Mouse (Mus musculus) Patski (cell line): ENCODE results near the gene Tnfsf15. TPM values are rescaled to one million over a fixed set of nuclear protein-coding genes. Genes with fewer than 3 reads are reported as not detected.

Experiments
- ATAC-seq: fragments of 100-300 bp; one replicate; pipeline ENCODE4 v1.8.0; 2021
- CTCF ChIA-PET: fragments of 350-600 bp; sonication (Branson Sonifier 250); formaldehyde crosslinking; loops from one replicate; lab custom pipeline; 2022; ENCODE audit warnings: inconsistent platforms; lab: Charles Lee
- POLR2A ChIA-PET: fragments of 350-600 bp; sonication (Branson Sonifier 250); formaldehyde crosslinking; loops from one replicate; lab custom pipeline; 2022; ENCODE audit warnings: antibody characterized with exemption, inconsistent platforms; lab: Charles Lee
- DNase-seq: peaks from one replicate; pipeline ENCODE4 v3.0.0-alpha.2; 2011; ENCODE audit warnings: low read depth, low spot score
- H3K27me3 ChIP-seq: fragments of 371-371 bp; one replicate; pipeline ENCODE4 v1.5.1; 2021
- CTCF ChIP-seq: fragments of 100-300 bp; IDR thresholded peaks from one replicate; pipeline ENCODE4 v1.5.1; 2021
- in situ Hi-C: fragments of 300-500 bp; cut with MboI; formaldehyde crosslinking; loops from 3 replicates; pipeline ENCODE4 v1.11.1; 2018; ENCODE audit warnings: low pct_unique_long_range_greater_than_20kb, mixed read lengths
- polyA plus RNA-seq: library from polyadenylated mRNA; unstranded; gene quantifications from one replicate; pipeline ENCODE4 v1.2.3, GENCODE M21; 2021

Tnfsf15 gene
- polyA plus RNA-seq, 1 experiment from 2014 or later, result 0.03 TPM

DNA sequence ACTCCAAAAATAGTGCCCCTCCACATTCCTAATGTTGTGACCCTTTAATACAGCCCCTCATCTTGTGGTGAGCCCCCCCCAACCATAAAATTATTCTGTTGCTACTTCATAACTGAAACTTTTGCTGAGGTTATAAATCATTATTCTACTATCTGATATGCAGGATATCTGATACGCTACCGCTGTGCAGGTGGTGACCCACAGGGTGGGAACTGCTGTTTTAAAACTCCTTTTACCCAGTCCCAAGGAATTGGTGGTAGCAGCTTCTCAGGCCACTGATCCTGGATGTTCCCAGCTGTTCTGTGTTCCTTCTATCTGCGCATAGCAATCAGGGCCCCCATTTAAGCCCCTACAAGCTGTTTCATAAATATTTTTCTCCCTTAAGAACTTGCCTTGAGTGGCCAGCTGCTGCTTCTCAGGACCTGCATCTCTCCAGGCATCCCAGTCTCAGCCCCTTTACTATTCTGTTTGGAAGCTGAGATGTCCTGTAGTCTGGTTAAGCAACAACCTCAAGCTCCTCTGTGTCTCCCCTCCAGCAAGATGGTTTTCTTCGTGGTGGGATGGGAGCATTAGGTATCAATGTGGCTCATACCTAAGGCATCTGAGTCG lies 2.0 kb downstream of the Tnfsf15 start:
- in situ Hi-C loops, result no loop called here
- no peak for TF ChIP-seq CTCF
- no peak for ATAC-seq
- no peaks in the 10 kb centered on the region for H3K27me3 ChIP-seq
- ChIA-PET CTCF (interaction anchor here (1.1 to 1.2 kb wide), 2 partner anchors 13 to 27 kb away, joined by 3 read pairs; no protein-coding TSS in a partner anchor), POLR2A (no interaction called here)
- DNase-seq, result no peak

DNA sequence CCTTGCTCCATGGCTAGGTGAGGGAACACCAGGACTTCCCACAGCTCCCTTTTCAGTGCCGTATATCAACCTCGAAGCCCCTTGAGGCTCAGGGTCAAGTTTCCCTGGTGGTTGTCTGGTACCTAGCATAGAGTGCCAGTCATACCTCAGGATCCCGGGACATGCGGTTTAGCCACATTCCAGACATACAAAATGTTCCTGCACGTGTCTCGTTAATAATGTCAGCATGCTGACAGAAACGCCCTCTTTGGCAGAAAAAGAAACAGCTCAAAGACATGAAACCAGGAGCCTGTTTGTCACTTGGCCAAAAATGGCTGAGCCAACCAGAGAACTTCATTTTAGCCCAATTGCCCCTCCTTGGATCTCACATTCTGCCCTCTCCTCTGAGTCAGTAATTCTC lies 2.8 kb downstream of the Tnfsf15 start:
- in situ Hi-C loops, result no loop called here
- TF ChIP-seq CTCF, result no peak
- no peak for DNase-seq
- H3K27me3 ChIP-seq, result no peaks in the 10 kb centered on the region
- ChIA-PET POLR2A (no interaction called here), CTCF (interaction anchor here (1.1 to 1.2 kb wide), 2 partner anchors 12 to 26 kb away, joined by 3 read pairs; no protein-coding TSS in a partner anchor)
- ATAC-seq, result no peak

DNA sequence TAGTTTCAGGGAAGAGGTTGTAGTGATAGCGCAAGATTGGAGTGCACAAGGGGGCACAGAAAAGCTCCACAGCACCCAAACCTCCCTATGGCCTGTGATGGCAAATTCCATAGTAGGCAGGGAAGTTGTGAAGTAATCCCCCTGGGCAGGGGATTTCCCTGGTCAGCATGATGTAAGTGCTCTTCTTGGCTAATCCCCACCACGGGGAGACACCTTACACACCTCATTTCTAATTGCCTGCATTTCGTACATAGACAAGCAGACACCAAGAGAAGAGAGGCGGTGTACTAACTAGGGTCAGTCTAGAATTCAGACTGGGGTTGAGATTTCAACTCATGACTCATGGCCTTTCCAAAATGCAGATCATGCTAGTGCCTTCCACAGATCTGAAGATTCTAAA lies 4.2 kb downstream of the Tnfsf15 start:
- ChIA-PET POLR2A (no interaction called here), CTCF (no interaction called here)
- no peaks in the 10 kb centered on the region for H3K27me3 ChIP-seq
- DNase-seq (no peak), ATAC-seq (peak; percentile 31)
- in situ Hi-C loops, result no loop called here
- TF ChIP-seq CTCF, result no peak

DNA sequence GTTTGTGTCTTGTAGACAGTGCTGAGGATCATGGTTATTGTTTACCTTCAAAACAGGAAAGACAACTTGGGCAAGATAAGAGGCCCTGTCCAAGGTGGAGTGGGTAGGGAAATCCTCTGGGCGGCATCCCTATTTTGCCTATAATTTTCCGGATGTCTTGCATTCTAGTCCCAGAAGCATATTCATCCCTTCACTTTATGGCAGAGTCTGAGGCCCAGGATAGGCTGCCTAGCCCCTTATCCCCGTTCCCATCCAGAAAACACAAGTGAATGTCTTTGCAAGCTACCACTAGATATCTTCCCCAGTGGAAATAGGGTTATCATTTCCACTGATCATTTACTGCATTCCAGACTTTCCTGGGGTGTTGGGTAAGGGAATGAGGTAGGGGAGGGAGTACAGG lies 4.9 kb downstream of the Tnfsf15 start:
- in situ Hi-C loops, result no loop called here
- no peak for ATAC-seq
- no peak for DNase-seq
- no peak for TF ChIP-seq CTCF
- H3K27me3 ChIP-seq, result no peaks in the 10 kb centered on the region
- POLR2A ChIA-PET, result no interaction called here
- CTCF ChIA-PET, result no interaction called here

DNA sequence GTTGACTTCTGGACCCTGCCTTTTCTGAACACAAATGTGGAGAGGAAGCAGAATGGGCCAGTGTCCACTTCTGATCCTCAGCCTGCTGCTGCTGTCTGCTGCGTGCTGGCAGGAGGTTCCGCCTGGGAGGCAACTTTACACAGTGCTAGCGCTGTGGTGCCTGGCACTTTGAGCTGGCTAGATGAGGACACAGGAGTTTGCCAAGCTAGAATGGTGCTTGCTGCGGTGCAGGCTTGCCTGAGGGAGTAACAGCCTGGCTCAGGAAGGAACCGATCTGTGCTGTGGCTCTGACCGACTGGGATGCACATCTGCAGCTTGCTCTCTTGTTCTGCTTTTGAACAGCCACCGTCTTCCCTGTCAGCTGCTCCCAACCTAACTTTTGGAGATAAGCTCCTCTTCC lies 5.4 kb downstream of the Tnfsf15 start:
- DNase-seq (no peak), ATAC-seq (no peak)
- CTCF ChIA-PET, result no interaction called here
- H3K27me3 ChIP-seq, result no peaks in the 10 kb centered on the region
- POLR2A ChIA-PET, result no interaction called here
- TF ChIP-seq CTCF, result no peak
- in situ Hi-C loops, result no loop called here

DNA sequence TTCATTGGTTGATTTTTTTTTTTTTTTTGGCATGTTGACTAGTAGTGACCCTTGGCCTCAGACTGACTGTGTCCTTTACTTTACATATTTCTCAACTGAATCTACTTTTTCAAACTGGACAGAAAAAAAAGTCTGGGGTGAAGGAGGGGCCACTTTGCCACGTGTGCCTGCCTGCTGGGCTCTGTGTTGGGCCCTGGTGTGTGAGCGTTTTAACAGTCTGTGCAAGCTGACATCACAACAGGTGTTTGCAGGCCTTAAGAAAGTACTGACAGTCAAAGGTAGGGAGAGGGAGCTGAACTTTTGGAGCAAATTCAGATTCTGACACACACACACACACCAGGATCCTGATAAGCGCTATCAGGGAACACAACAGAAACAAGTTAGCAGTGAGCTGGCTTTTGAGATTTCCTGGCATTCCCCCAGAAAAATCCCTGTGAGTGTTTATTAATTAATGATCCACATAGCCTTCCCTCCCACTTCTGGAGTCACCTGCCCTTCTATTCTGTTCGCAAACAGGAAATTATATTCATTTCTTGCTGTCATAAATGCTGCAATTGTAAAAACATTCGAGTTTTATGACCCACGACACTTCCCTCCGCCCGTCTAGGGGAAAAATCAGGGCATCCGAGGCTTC lies 6.4 kb downstream of the Tnfsf15 start:
- in situ Hi-C loops, result no loop called here
- ATAC-seq, result no peak
- DNase-seq, result no peak
- no peak for TF ChIP-seq CTCF
- POLR2A ChIA-PET, result interaction anchor here (0.6 to 0.7 kb wide), 3 partner anchors 14 to 678 kb away, joined by 3 to 6 read pairs (median 5); no protein-coding TSS in a partner anchor
- H3K27me3 ChIP-seq, result no peaks in the 10 kb centered on the region
- CTCF ChIA-PET, result no interaction called here

DNA sequence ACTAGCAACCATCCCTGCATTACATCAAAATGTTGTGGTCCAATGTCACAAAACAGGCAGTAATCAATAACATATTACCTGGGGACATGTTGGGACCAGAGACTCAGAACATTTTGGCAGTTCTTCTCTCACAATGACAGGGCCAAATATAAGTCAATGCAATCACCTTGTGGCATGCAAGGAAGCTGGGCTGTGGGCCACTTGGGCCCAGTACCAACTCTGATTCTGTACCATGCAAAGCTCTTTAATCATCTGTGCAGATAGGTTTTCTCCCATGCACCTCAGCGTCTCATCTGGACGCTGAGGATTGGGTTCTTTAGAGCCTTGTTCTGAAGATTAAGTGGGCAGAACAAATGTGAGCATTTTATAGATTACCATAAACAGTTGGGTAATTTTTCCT lies 13.6 kb downstream of the Tnfsf15 start:
- ATAC-seq, result no peak
- H3K27me3 ChIP-seq, result no peaks in the 10 kb centered on the region
- in situ Hi-C loops, result no loop called here
- DNase-seq, result no peak
- CTCF ChIA-PET, result interaction anchor here (1.5 kb wide), 1 partner anchor 19 kb away, joined by 3 read pairs; no protein-coding TSS in a partner anchor
- no peak for TF ChIP-seq CTCF
- POLR2A ChIA-PET, result no interaction called here

DNA sequence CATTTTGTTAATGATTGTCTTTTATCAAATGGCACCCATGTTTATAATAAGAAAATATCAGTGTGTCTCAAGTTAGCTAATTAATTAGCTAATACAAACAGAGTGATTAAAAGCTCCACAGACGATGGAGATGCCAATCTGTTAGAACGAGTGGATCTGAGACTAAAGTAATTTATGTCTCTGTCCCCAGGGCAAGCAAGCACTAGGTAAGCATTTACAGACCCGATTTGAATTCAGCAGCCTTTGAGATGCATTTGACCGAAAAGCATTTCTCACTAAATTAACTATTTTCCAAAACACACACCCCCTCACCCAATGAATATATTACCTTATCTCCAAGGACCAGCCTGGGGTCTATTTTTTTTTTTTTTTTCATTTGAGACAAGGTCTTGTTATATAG lies 18.2 kb downstream of the Tnfsf15 start:
- POLR2A ChIA-PET, result interaction anchor here (0.6 kb wide), 1 partner anchor 20 kb away, joined by 3 read pairs; no protein-coding TSS in a partner anchor
- TF ChIP-seq CTCF, result no peak
- CTCF ChIA-PET, result interaction anchor here (0.8 to 1.9 kb wide), 2 partner anchors 9 to 40 kb away, joined by 4 to 6 read pairs; no protein-coding TSS in a partner anchor
- no peaks in the 10 kb centered on the region for H3K27me3 ChIP-seq
- no peak for ATAC-seq
- in situ Hi-C loops, result no loop called here
- DNase-seq, result no peak

DNA sequence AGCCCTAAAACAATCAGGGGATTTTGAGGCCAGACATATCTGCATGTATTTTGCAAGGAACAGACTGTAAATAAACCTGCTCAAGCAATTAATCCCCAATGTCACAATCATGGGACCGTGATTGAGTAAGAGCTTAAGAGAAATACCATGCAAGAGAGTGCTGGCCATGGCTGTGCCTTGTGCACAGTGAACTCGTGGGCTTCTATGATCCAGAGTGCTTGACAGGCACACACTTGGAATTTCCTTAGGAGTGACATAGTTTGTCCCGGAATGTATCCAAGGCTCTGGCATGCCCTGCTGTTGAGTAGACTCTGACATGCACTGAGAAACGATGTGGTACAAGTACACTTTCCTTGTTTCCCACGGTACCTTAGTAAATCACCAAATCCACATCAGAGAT lies 18.9 kb downstream of the Tnfsf15 start:
- H3K27me3 ChIP-seq, result no peaks in the 10 kb centered on the region
- ATAC-seq (peak; percentile 98), DNase-seq (peak; percentile 91)
- ChIA-PET POLR2A (interaction anchor here (0.6 kb wide), 1 partner anchor 19 kb away, joined by 3 read pairs; no protein-coding TSS in a partner anchor), CTCF (interaction anchor here (0.8 to 1.9 kb wide), 3 partner anchors 8 to 39 kb away, joined by 3 to 6 read pairs (median 4); no protein-coding TSS in a partner anchor)
- TF ChIP-seq CTCF, result no peak
- in situ Hi-C loops, result no loop called here

DNA sequence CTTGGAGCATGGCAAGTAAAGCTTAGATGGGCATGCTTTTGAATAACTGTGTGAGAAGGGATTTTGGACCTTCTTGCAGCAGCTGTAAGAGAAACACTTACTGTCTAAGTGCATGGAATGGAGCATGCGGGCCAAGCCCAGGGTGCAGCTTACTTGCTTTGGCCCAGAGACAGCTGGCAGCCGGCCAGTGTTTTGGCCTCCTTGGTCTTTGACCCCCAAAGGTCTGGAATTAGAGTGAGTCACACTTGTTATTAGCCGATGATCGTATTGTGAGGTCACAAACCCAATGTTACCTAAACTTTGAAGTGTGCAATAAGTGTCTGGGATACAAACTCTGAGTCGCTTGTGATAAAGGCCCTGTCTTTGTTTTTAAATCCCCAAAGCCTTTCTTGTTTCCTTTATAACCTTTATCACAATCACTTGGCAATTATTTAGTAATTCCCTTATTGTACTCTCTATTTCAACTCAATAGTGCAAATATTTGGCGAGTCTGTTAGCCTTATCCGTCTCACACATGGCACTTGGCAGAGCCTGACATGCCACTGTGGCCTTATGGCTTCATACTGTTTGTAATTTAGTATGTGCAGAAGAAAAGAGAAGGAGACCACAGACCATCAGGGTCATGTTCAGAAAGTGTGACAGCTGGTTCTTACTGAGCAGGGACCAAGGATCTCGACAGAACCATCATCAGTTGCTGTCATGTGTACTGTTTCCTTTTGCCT lies 26.8 kb downstream of the Tnfsf15 start:
- POLR2A ChIA-PET, result no interaction called here
- H3K27me3 ChIP-seq, result no peaks in the 10 kb centered on the region
- DNase-seq (no peak), ATAC-seq (peak; percentile 60)
- TF ChIP-seq CTCF, result no peak
- CTCF ChIA-PET, result interaction anchor here (0.9 to 1.4 kb wide), 3 partner anchors 8 to 31 kb away, joined by 4 to 5 read pairs (median 5); no protein-coding TSS in a partner anchor
- in situ Hi-C loops, result loop anchor here (5.0 kb wide), 1 partner anchor 79 kb away; no protein-coding TSS in a partner anchor
